Mouse (Mus musculus) heart, embryonic 13.5 days (tissue): ENCODE data around the gene Sod1. TPM values are rescaled to one million over a fixed set of nuclear protein-coding genes. Genes with fewer than 3 reads are reported as not detected.
A peak's percentile ranks its signal among the peaks of the same experiment; 100 is the strongest.
"Not testable (repeated sequence)": the region's sequence is repeated elsewhere in the genome, so short reads cannot be mapped to it uniquely, and the experiment has no call there.

Source experiments
- ATAC-seq: fragments of 200-750 bp; cut with Nextera tagmentation; 2 replicates; pipeline ENCODE4 v1.8.0; 2017; ENCODE audit warnings: moderate TSS enrichment; ENCODE audit not compliant: insufficient number of reproducible peaks, low FRiP score, low TSS enrichment; ENCODE audit errors: extremely low read depth
- H3K27ac ChIP-seq: fragments of 300-500 bp; sonication (generic); replicated peaks from 2 replicates; pipeline ENCODE4 v1.5.1; 2015; ENCODE audit warnings: moderate library complexity, mild to moderate bottlenecking, inconsistent platforms
- H3K27me3 ChIP-seq: fragments of 300-500 bp; sonication (generic); replicated peaks from 2 replicates; pipeline ENCODE4 v1.6.1; 2015; ENCODE audit warnings: mild to moderate bottlenecking, inconsistent platforms
- H3K36me3 ChIP-seq: fragments of 300-500 bp; sonication (generic); 2 replicates; pipeline ENCODE4 v1.6.1; 2015; ENCODE audit warnings: mild to moderate bottlenecking, inconsistent platforms
- H3K4me1 ChIP-seq: fragments of 300-500 bp; sonication (generic); 2 replicates; pipeline ENCODE4 v1.6.1; 2015; ENCODE audit warnings: inconsistent platforms
- H3K4me2 ChIP-seq: fragments of 300-500 bp; sonication (generic); 2 replicates; pipeline ENCODE4 v1.6.1; 2015; ENCODE audit warnings: inconsistent platforms, mild to moderate bottlenecking, moderate library complexity
- H3K4me3 ChIP-seq: fragments of 300-500 bp; sonication (generic); 2 replicates; pipeline ENCODE4 v1.5.1; 2015; ENCODE audit warnings: moderate library complexity, mild to moderate bottlenecking, inconsistent platforms
- H3K9ac ChIP-seq: fragments of 300-500 bp; sonication (generic); 2 replicates; pipeline ENCODE4 v1.6.1; 2015; ENCODE audit warnings: inconsistent platforms, mild to moderate bottlenecking, moderate library complexity
- H3K9me3 ChIP-seq: fragments of 300-500 bp; sonication (generic); 2 replicates; pipeline ENCODE4 v1.6.1; 2016; ENCODE audit warnings: inconsistent platforms
- WGBS: fragments of 180-500 bp; shearing (Covaris S2); methylation state at CpG from one replicate; pipeline ENCODE4 v1.1.7; 2015; ENCODE audit warnings: mixed read lengths; 5-methylcytosine and 5-hydroxymethylcytosine counted together
- polyA plus RNA-seq: library from polyadenylated mRNA; unstranded; fragments of >200 nt; fragmentation: Nextera tagmentation; extraction: Ambion mirVana; gene quantifications from 2 replicates; pipeline ENCODE4 v1.2.1, GENCODE M21; 2015

The Sod1 gene
- polyA plus RNA-seq, 1 experiment from 2014 or later = 927 TPM

DNA sequence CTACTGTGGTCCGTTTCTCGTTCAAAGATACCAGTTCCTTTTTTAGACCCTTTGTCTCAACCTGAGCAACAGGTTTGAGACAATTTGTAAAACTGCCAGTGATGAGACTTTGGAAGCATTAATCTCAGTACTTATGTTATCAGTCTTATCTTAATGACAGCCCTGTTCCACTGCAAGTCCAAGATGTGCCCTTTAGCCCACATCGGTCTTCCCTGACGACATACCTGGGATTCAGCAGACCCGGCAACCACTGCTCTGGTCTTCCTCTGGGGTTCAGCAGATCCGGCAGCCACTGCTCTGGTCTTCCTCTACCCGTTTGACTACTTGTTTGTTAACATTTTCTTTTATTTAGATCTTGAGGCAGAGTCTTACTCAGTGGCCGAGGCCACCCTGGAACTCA is 8.8 kb upstream of the Sod1 start:
- H3K9me3 ChIP-seq = no peaks in the 10 kb centered on the region
- no peak overlapping the region for H3K27ac ChIP-seq
- no peaks in the 10 kb centered on the region for H3K4me1 ChIP-seq
- WGBS = 54% methylated on average over 8 of the region's 8 CpGs
- H3K4me3 ChIP-seq = no peak overlapping the region
- H3K9ac ChIP-seq = no peak overlapping the region
- ATAC-seq = no peak
- H3K27me3 ChIP-seq = no peaks in the 10 kb centered on the region
- no peaks in the 10 kb centered on the region for H3K36me3 ChIP-seq
- no peak overlapping the region for H3K4me2 ChIP-seq

DNA sequence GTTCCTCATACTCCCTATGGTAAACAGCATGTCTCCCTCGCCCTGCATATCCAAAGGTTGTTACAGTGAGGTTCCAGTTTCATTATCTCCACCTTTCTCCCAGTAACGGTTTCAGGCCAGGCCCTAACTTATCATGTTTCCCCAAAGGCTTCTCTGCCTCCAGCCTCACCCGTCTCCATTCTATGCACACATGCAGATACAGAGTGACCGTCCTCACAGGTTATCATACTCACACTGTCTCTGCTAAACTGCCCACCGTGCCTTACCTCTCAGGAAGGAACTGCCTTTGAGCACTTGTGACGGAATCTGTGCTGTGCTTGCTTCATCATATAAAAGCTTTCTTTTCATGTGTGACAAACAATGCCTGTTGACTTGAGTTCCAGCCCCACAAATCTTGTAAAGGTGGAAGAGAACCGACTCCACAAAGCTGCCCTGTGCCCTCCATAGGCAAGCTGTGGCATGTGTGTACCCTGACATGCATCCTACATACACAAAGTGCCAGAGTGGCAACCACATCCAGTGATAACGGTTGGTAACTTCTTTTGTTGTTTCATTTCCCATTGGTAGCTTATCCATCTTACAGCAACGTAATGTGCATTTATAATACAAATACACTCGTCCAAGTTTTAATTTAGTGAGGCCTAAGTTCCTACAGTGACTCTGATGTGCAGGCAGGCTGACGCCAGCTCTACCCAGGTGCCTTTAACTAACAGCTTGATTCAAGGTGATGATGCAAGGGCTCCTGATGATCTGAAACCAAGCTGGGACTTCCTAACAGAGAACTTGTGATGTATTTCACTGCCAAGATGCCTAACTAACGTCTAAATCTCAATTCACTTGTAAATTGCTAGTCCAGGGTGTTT is 6.8 kb upstream of the Sod1 start:
- no peak for ATAC-seq
- Histone ChIP-seq H3K9me3 (no peaks in the 10 kb centered on the region), H3K27me3 (no peaks in the 10 kb centered on the region), H3K36me3 (no peaks in the 10 kb centered on the region), H3K9ac (no peak overlapping the region), H3K4me1 (no peaks in the 10 kb centered on the region), H3K4me3 (no peak overlapping the region), H3K4me2 (no peak overlapping the region), H3K27ac (no peak overlapping the region)
- 61% methylated on average over 12 of the region's 12 CpGs for WGBS

DNA sequence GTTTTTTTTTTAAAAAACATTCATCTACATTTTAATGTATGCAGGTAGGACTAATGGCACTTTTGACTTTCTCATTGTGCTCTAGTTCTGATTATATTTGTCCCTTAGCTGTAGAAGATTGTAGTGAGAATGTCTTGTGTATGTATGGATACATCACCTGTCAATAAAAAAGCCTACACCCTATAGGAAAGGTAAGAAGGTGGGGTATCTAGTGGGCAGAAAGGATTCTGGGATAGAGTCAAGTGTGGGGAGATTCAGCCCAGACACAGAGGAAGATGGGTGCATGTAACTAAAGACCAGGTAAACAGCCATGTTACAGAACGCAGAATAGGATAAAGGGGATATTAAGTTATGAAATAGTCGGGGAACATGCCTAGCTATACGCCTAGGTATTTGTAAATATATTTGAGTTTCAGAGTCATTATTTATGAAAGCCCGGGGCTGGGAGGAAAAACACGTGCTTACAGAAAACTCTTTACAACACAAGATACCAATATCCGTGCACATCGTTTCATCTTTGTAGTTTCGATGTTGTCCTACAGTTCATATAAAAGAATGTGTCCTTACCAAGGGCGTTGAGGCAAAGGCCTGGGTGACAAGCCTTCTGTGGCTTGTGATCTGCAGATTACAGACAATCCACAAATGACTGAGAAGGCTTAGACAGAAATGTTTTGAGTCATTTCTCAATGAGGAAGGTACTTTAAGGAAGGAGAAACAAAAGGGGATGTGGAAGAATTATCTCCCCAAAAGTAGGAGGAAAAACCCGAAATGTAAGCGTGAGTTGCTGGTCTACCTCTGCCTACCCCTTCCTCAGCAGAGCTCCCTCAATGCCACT is 5.6 kb upstream of the Sod1 start:
- no peaks in the 10 kb centered on the region for H3K27me3 ChIP-seq
- 84% methylated on average over 11 of the region's 11 CpGs for WGBS
- no peak overlapping the region for H3K4me2 ChIP-seq
- no peaks in the 10 kb centered on the region for H3K36me3 ChIP-seq
- 0 out of 2 replicates have a peak, but pooled peaks cover 4% of the 10 kb centered on the region for H3K4me1 ChIP-seq
- H3K27ac ChIP-seq = no peak overlapping the region
- H3K9ac ChIP-seq = no peak overlapping the region
- no peaks in the 10 kb centered on the region for H3K9me3 ChIP-seq
- no peak for ATAC-seq
- H3K4me3 ChIP-seq = no peak overlapping the region

DNA sequence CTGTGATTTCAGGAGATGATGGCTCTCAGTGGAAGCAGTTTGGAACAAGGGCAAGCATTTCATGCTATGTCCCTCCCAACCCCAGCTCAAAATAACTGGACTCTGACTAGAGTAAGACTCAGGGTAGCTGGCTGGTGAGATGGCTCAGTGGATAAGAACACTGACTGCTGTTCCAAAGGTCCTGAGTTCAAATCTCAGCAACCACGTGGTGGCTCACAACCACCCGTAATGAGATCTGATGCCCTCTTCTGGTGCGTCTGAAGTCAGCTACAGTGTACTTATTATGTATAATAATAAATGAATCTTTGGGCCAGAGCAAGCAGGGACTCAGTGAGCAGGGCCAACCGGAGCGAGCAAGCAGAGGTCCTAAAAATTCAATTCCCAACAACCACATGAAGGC is 4.7 kb upstream of the Sod1 start:
- H3K4me3 ChIP-seq, H3K27ac ChIP-seq, H3K36me3 ChIP-seq, H3K9me3 ChIP-seq, H3K4me1 ChIP-seq, H3K4me2 ChIP-seq, H3K27me3 ChIP-seq, H3K9ac ChIP-seq, ATAC-seq: not testable (repeated sequence)
- WGBS = 89% methylated on average over 5 of the region's 5 CpGs

DNA sequence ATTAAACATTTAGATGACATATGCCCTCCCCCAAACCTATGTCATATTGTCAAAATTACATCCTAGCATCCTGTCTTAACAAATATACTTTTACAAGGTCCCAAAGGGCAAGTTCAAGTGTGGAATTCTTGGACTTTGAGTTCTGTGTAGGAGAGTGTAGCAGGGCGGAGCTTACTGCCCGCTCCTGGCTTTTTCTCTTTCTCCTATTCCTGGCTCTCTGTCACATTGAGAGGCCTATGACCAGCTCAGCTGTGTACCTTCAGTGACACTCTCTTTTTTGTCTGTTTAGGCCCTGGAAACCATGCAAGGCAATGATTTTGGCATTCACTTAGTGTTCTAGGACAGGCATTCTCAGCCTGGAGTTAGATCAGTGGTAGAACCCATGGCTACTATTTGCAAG is 4.1 kb upstream of the Sod1 start:
- Histone ChIP-seq H3K4me2 (no peak overlapping the region), H3K27ac (no peak overlapping the region), H3K36me3 (no peaks in the 10 kb centered on the region), H3K4me3 (no peak overlapping the region), H3K4me1 (0 out of 2 replicates have a peak, but pooled peaks cover 4% of the 10 kb centered on the region), H3K9me3 (no peaks in the 10 kb centered on the region), H3K9ac (no peak overlapping the region), H3K27me3 (no peaks in the 10 kb centered on the region)
- WGBS = 61% methylated on average over 2 of the region's 2 CpGs
- no peak for ATAC-seq

DNA sequence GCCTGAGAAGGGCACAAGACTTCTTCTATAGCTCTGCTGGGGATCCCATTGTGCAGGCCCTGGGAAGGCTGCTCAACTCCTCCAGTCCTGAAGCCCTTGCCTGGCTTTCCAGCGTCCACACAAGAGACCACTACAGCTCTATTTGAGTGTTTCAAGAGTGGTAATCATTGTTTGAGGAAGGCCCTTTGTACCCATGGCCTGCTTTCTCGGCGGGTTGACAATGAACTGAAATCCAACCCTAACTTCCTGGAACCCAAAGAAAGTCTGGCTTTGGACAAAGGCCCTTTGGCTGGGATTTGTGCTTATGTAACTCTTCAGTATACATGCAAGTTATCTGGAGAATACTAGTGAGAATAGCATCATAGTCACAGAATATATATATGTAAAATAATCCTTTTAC is 3.2 kb upstream of the Sod1 start:
- no peaks in the 10 kb centered on the region for H3K9me3 ChIP-seq
- no peak overlapping the region for H3K4me3 ChIP-seq
- no peaks in the 10 kb centered on the region for H3K36me3 ChIP-seq
- H3K27ac ChIP-seq = no peak overlapping the region
- no peaks in the 10 kb centered on the region for H3K27me3 ChIP-seq
- no peak overlapping the region for H3K4me2 ChIP-seq
- H3K4me1 ChIP-seq = peaks cover 13% of the 10 kb centered on the region
- WGBS = 37% methylated on average over 3 of the region's 3 CpGs
- no peak overlapping the region for H3K9ac ChIP-seq
- ATAC-seq = no peak

DNA sequence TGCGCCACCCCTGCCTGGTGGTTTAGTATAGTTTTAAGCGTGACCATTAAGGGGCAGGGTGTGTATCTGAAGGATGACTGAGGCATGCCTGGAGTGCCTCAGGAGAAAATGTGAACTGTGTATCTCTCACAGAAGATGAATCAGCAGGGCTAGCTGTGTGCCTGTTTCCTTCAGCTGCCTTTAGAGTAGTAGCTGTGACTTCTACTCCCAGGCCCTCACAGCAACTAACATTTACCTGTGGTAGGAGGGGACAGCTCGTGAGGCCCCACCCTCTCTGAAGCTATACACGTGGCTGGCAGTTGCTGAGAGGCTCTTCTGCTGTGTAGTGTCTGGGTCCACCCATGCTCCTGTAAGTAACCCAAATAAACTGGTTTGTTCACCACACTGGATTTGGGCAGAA is 2.6 kb upstream of the Sod1 start:
- no peak overlapping the region for H3K27ac ChIP-seq
- 61% methylated on average over 4 of the region's 4 CpGs for WGBS

DNA sequence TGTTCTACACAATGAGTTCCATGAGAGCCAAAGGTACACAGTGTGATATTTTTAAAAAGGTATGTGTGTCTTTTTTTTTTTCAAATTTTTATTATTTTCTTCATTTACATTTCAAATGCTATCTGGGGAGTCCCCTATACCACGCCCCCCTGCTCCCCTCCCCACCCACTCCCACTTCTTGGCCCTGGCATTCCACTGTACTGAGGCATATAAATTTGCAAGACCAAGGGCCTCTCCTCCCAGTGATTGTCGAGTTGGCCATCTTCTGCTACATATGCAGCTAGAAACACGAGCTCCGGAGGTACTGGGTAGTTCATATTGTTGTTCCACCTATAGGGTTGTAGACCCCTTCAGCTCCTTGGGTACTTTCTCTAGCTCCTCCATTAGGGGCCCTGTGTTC is 1.1 kb upstream of the Sod1 start:
- not testable (repeated sequence) for H3K4me3 ChIP-seq, ATAC-seq, H3K9me3 ChIP-seq, H3K27me3 ChIP-seq, H3K9ac ChIP-seq
- H3K36me3 ChIP-seq = peaks cover 15% of the 10 kb centered on the region
- H3K4me2 ChIP-seq = peak overlapping the region; percentile 78
- peaks cover 33% of the 10 kb centered on the region for H3K4me1 ChIP-seq
- WGBS = 74% methylated on average over 4 of the region's 4 CpGs
- H3K27ac ChIP-seq = peak overlapping the region; percentile 97; the same call in 1 of the 2 replicates

More for the DNA sequence above, 2.6 kb upstream of the Sod1 start:
- H3K9ac ChIP-seq = no peak overlapping the region
- no peaks in the 10 kb centered on the region for H3K27me3 ChIP-seq
- ATAC-seq = no peak
- peaks cover 19% of the 10 kb centered on the region for H3K4me1 ChIP-seq
- H3K4me3 ChIP-seq = no peak overlapping the region
- H3K4me2 ChIP-seq = no peak overlapping the region
- H3K36me3 ChIP-seq = peaks cover under 1% of the 10 kb centered on the region; the same call in 1 of the 2 replicates
- no peaks in the 10 kb centered on the region for H3K9me3 ChIP-seq

DNA sequence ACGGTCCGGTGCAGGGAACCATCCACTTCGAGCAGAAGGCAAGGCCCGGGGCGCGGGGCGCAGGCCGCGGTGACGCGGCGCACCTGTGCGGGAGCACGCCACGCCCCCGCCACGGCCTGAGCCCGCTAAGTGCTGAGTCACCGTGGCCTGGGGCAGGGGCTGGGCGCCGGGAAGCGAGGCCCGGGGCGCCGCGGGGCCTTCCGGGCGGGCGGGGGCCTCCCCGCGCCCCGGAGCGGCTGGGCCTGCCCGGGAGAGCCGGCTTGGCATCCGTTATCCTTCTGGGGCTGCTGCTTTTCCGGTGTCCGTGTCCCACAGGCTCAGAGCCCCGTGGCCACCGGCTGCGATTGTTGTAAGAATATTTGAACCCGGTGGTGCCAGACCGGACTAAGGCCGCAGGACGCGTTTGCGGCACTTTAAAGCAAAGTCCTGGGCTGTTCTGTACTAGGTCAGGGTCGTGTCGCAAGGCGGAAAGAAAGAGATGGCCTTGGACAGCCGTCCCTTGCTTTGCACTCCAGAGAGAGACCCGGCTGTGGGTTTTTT is 408 bp downstream of the Sod1 start:
- 1% methylated on average over 51 of the region's 52 CpGs for WGBS
- Histone ChIP-seq H3K27ac (peak overlapping the region; percentile 97), H3K4me1 (peaks cover 33% of the 10 kb centered on the region)

DNA sequence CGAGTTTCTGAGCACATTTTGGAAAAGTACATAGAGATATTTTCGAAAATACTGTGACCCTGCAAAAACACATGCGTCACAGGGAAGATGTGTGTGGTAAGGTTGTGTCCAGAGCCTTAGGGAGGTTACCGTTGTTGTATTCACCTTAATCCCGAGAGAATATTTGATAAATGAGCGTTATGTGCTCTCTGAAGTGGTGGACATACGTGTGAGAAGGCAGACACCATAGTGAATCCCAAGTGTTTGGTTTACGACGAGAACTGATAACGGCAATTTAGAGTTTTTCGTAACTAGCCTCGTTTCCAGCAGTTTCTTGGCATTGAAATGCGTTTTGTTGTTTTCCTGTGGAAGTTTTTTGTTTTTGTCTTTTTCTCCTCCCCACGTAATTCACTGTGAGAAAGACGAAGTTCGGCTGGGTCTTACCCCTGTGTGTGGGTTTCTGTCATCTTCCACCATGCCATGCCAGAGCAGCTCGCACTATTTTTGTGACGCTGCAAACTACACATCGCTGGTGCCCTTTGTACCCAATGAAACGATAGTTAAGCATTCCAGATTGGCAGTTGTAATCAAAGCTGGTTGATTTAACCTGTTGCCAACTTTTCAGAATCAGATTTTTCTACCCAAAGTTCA is 1.0 kb downstream of the Sod1 start:
- peaks cover 37% of the 10 kb centered on the region for H3K36me3 ChIP-seq
- no peaks in the 10 kb centered on the region for H3K9me3 ChIP-seq
- peaks cover 33% of the 10 kb centered on the region for H3K4me1 ChIP-seq
- H3K9ac ChIP-seq = peak overlapping the region; percentile 99
- H3K27me3 ChIP-seq = no peaks in the 10 kb centered on the region
- no peak for ATAC-seq
- H3K27ac ChIP-seq = peak overlapping the region; percentile 97
- H3K4me2 ChIP-seq = peak overlapping the region; percentile 78
- peak overlapping the region; percentile 96 for H3K4me3 ChIP-seq
- WGBS = 2% methylated on average over 20 of the region's 20 CpGs

More for the DNA sequence above, 408 bp downstream of the Sod1 start:
- H3K4me2 ChIP-seq = peak overlapping the region; percentile 78
- no peaks in the 10 kb centered on the region for H3K27me3 ChIP-seq
- peak overlapping the region; percentile 96 for H3K4me3 ChIP-seq
- H3K36me3 ChIP-seq = peaks cover 31% of the 10 kb centered on the region
- ATAC-seq = peak; percentile 93
- no peaks in the 10 kb centered on the region for H3K9me3 ChIP-seq
- peak overlapping the region; percentile 99 for H3K9ac ChIP-seq

DNA sequence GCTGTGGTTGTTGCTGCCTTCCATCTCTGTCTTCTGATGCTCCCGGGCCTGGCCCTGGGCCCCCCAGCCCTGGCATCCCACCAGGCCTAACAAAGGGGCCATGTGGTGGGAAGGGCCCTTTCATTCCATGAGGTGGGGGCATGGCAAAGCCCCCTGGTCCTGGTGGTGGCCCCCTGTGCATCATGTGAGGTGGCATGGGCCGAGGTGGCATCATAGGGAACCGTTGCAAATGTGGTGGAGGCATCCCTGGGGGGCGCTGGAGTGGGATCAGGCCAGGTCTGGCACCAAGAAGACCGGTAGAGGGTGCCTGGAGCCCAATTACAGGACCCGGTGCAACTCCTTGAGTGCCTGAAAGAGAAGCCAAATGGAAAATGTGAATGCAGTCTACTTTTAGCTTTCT is 9.3 kb downstream of the Sod1 start:
- no peaks in the 10 kb centered on the region for H3K9me3 ChIP-seq
- 80% methylated on average over 6 of the region's 6 CpGs for WGBS
- H3K9ac ChIP-seq = no peak overlapping the region
- H3K4me2 ChIP-seq = no peak overlapping the region
- no peaks in the 10 kb centered on the region for H3K27me3 ChIP-seq
- H3K27ac ChIP-seq = no peak overlapping the region
- no peak overlapping the region for H3K4me3 ChIP-seq
- peaks cover 9% of the 10 kb centered on the region for H3K4me1 ChIP-seq
- H3K36me3 ChIP-seq = peaks cover 66% of the 10 kb centered on the region
- no peak for ATAC-seq
